Mouse (Mus musculus) forebrain, embryonic 14.5 days (tissue): ENCODE measurements around the gene Wfdc8. TPM values are rescaled to one million over a fixed set of nuclear protein-coding genes. Genes with fewer than 3 reads are reported as not detected.
"Not testable (repeated sequence)": the region's sequence is repeated elsewhere in the genome, so short reads cannot be mapped to it uniquely, and the experiment has no call there.

Experiments
- ATAC-seq: fragments of 200-750 bp; cut with Nextera tagmentation; 2 replicates; pipeline ENCODE4 v1.8.0; 2017; ENCODE audit warnings: mild to moderate bottlenecking, moderate library complexity
- DNase-seq: peaks from one replicate; pipeline ENCODE4 v3.0.0-alpha.2; 2015; ENCODE audit warnings: low spot score
- H3K27ac ChIP-seq: fragments of 300-500 bp; sonication (generic); 2 replicates; pipeline ENCODE4 v1.5.1; 2014; ENCODE audit warnings: low read depth, mild to moderate bottlenecking, control low read depth, low read length, moderate library complexity
- H3K27me3 ChIP-seq: fragments of 300-500 bp; sonication (generic); replicated peaks from 2 replicates; pipeline ENCODE4 v1.6.1; 2014; ENCODE audit warnings: low read length, control low read depth, mixed read lengths; ENCODE audit not compliant: control insufficient read depth, insufficient read depth
- H3K36me3 ChIP-seq: fragments of 300-500 bp; sonication (generic); 2 replicates; pipeline ENCODE4 v1.6.1; 2014; ENCODE audit warnings: low read length, control low read depth; ENCODE audit not compliant: control insufficient read depth, insufficient read depth
- H3K4me1 ChIP-seq: fragments of 300-500 bp; sonication (generic); 2 replicates; pipeline ENCODE4 v1.6.1; 2014; ENCODE audit warnings: antibody characterized with exemption, low read length, control low read depth; ENCODE audit not compliant: control insufficient read depth, insufficient read depth
- H3K4me2 ChIP-seq: fragments of 300-500 bp; sonication (generic); 2 replicates; pipeline ENCODE4 v1.6.1; 2014; ENCODE audit warnings: mild to moderate bottlenecking, control low read depth, low read length
- H3K4me3 ChIP-seq: fragments of 300-500 bp; sonication (generic); 2 replicates; pipeline ENCODE4 v1.5.1; 2014; ENCODE audit warnings: low read depth, low read length, control low read depth
- H3K9ac ChIP-seq: fragments of 300-500 bp; sonication (generic); 2 replicates; pipeline ENCODE4 v1.6.1; 2014; ENCODE audit warnings: mild to moderate bottlenecking, low read length, control low read depth, moderate library complexity
- H3K9me3 ChIP-seq: fragments of 300-500 bp; sonication (generic); replicated peaks from 2 replicates; pipeline ENCODE4 v1.6.1; 2016; ENCODE audit warnings: low read length, control low read depth, mixed read lengths; ENCODE audit not compliant: control insufficient read depth
- WGBS: fragments of 180-500 bp; shearing (Covaris S2); extraction: QIAGEN DNeasy Blood & Tissue Kit; methylation state at CpG from one replicate; pipeline ENCODE4 v1.1.7; 2014; 5-methylcytosine and 5-hydroxymethylcytosine counted together
- polyA plus RNA-seq: library from polyadenylated mRNA; unstranded; fragments of >200 nt; fragmentation: Nextera tagmentation; extraction: Ambion mirVana; gene quantifications from 2 replicates; pipeline ENCODE4 v1.2.1, GENCODE M21; 2014

The Wfdc8 gene
- polyA plus RNA-seq, 1 experiment from 2014 or later, result not detected

GRCm38 (mm10) chr2:164615386-164615785 lies 2.0 kb upstream of the Wfdc8 start:
- no peak for ATAC-seq
- H3K27me3 ChIP-seq, result no peaks in the 10 kb centered on the region
- H3K4me2 ChIP-seq, result no peak overlapping the region
- H3K4me1 ChIP-seq, result no peaks in the 10 kb centered on the region
- no peak for DNase-seq
- H3K36me3 ChIP-seq, result no peaks in the 10 kb centered on the region
- WGBS, result 88% methylated on average over 3 of the region's 3 CpGs
- H3K27ac ChIP-seq, result no peak overlapping the region
- H3K9me3 ChIP-seq, result no peaks in the 10 kb centered on the region
- H3K9ac ChIP-seq, result no peak overlapping the region
- H3K4me3 ChIP-seq, result no peak overlapping the region

- DNase-seq (no peak), ATAC-seq (no peak)
- 78% methylated on average over 6 of the region's 6 CpGs for WGBS
Observed at GRCm38 (mm10) chr2:164608781-164609180, 4.6 kb downstream of the Wfdc8 start.

GRCm38 (mm10) chr2:164604411-164604810 lies 9.0 kb downstream of the Wfdc8 start:
- Histone ChIP-seq H3K4me2 (no peak overlapping the region), H3K9ac (no peak overlapping the region), H3K4me1 (no peaks in the 10 kb centered on the region), H3K9me3 (no peaks in the 10 kb centered on the region), H3K36me3 (no peaks in the 10 kb centered on the region), H3K27me3 (no peaks in the 10 kb centered on the region), H3K27ac (no peak overlapping the region), H3K4me3 (no peak overlapping the region)
- WGBS, result 87% methylated on average over 8 of the region's 8 CpGs
- ATAC-seq (no peak), DNase-seq (no peak)

More at GRCm38 (mm10) chr2:164608781-164609180, 4.6 kb downstream of the Wfdc8 start:
- no peak overlapping the region for H3K9ac ChIP-seq
- no peaks in the 10 kb centered on the region for H3K27me3 ChIP-seq
- H3K4me2 ChIP-seq, result no peak overlapping the region
- H3K4me1 ChIP-seq, result no peaks in the 10 kb centered on the region
- no peaks in the 10 kb centered on the region for H3K36me3 ChIP-seq
- no peaks in the 10 kb centered on the region for H3K9me3 ChIP-seq
- H3K4me3 ChIP-seq, result no peak overlapping the region
- H3K27ac ChIP-seq, result no peak overlapping the region

DNA sequence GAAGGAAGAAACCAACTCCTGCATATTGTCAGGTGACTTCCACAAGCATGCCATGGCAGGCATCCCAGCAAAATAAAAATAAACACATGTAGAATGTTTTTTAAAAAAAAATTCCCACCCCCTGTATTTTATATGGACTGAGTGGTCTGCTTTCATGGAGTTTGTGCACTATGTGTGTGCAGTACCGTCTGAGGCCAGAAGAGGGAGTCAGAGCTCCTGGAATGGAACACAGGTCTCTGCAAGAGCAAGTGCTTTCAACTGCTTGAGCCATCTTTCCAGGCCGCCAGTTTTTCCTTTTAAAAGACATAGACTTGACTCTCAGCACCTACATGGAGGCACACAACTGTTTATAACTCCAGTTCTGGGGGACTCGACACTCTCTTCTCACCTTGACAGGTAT lies 9.9 kb downstream of the Wfdc8 start:
- H3K27me3 ChIP-seq, result no peaks in the 10 kb centered on the region
- H3K4me2 ChIP-seq, result no peak overlapping the region
- H3K4me3 ChIP-seq, result no peak overlapping the region
- DNase-seq (no peak), ATAC-seq (no peak)
- H3K27ac ChIP-seq, result no peak overlapping the region
- no peaks in the 10 kb centered on the region for H3K4me1 ChIP-seq
- H3K9ac ChIP-seq, result no peak overlapping the region
- no peaks in the 10 kb centered on the region for H3K9me3 ChIP-seq
- H3K36me3 ChIP-seq, result no peaks in the 10 kb centered on the region
- WGBS, result 89% methylated on average over 3 of the region's 3 CpGs

- H3K9me3 ChIP-seq, result no peaks in the 10 kb centered on the region
- no peak overlapping the region for H3K4me3 ChIP-seq
- 67% methylated on average over 3 of the region's 3 CpGs for WGBS
- no peaks in the 10 kb centered on the region for H3K4me1 ChIP-seq
- H3K27ac ChIP-seq, result no peak overlapping the region
- ATAC-seq, result no peak
- H3K36me3 ChIP-seq, result no peaks in the 10 kb centered on the region
- no peak for DNase-seq
- no peaks in the 10 kb centered on the region for H3K27me3 ChIP-seq
- no peak overlapping the region for H3K9ac ChIP-seq
- no peak overlapping the region for H3K4me2 ChIP-seq
Observed at GRCm38 (mm10) chr2:164600179-164600578, 13.2 kb downstream of the Wfdc8 start.

DNA sequence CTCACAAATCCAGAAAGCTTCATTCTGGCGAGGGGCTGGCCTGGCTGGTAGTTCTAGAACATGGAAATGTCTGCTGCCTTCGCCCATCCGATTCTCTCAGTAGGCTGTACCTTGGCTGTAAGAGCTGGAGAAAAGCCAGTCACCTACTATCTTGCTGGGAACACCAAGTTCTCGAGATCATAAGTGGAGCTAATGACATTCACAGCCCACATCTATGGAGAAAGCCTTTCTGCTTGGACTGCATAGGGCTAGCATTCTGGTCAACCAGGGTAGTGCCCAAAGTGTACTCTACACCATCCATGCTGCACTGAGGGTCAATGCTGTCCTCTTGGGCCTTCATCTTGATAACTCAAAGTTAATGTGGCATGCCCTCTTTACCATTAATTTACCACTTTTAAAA lies 19.9 kb downstream of the Wfdc8 start, which contains the start of gene Eppin:
Eppin (minus strand) TSS at position 101 of the 400 bp plus-strand sequence.
- Histone ChIP-seq H3K27ac (no peak within 1 kb of the TSS), H3K36me3 (no peaks in the 10 kb centered on the region), H3K4me1 (no peaks in the 10 kb centered on the region), H3K4me3 (no peak within 1 kb of the TSS), H3K9me3 (no peaks in the 10 kb centered on the region), H3K9ac (no peak within 1 kb of the TSS), H3K27me3 (no peaks in the 10 kb centered on the region), H3K4me2 (no peak within 1 kb of the TSS)
- no peak for DNase-seq
- ATAC-seq, result no peak
- 84% methylated on average over 4 of the region's 4 CpGs for WGBS

DNA sequence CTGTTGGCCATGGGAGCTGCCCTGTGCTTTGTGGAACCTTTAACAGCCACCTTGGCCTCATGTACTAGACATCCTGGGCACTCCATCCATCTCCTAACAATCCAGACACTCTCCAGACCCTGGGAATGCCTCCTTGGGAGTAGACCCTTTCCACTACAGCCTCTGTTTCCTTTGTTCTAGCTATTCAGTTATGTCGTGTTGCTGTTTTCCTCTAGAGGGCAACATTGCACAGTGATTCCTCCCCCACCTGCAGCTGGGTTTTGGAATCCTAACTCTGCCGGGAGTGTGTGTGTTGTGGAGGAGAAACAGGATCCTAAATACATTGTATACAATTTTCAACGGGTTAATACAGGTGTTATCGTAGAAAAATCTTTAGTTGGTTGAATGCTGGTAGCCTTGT lies 21.4 kb downstream of the Wfdc8 start:
- ATAC-seq, result peak; percentile 40; the same call in 1 of the 2 replicates
- 11% methylated on average over 4 of the region's 4 CpGs for WGBS
- no peak overlapping the region for H3K9ac ChIP-seq
- peak; percentile 80 for DNase-seq
- no peaks in the 10 kb centered on the region for H3K36me3 ChIP-seq
- no peak overlapping the region for H3K4me2 ChIP-seq
- H3K27ac ChIP-seq, result no peak overlapping the region
- no peak overlapping the region for H3K4me3 ChIP-seq
- no peaks in the 10 kb centered on the region for H3K27me3 ChIP-seq
- no peaks in the 10 kb centered on the region for H3K9me3 ChIP-seq
- H3K4me1 ChIP-seq, result no peaks in the 10 kb centered on the region

DNA sequence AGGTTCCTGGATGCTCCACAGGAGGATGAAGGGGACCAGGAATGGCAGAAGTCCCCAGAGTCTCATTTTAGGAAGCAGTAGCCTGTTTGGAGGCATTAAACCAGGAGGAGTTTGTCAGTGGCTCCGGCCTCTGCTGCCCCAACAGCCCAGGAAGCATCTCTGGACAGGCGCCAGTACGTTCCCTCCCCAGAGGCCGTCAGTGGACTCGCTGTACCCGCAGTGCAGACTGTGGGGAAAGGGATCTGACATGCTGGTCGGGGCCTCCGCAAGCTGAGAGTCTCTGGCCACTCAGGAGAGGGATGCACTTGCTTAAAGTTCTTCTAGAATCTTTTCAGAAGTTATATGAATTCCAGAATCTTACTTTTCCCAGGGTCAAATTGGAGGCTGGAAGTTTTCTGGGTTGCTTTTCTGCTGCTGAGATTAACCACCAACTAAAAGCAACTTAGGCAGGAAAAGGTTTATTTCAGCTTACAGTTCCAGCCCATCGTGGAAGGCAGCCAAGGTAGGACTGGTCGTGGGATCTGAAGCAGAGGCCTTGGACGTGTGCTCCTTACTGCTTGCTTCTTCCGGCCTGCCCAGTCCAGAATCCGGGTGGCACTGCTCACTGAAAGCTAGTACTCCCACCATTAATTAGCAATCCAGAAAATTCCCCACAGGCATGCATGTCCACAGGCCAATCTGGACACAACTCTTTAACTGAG lies 28.3 kb downstream of the Wfdc8 start, which contains the start of gene Wfdc6a:
Wfdc6a (minus strand) TSS at position 423 of the 701 bp plus-strand sequence.
- not testable (repeated sequence) for H3K9ac ChIP-seq, DNase-seq, H3K36me3 ChIP-seq, H3K4me3 ChIP-seq, H3K27me3 ChIP-seq, H3K4me2 ChIP-seq, ATAC-seq, H3K4me1 ChIP-seq, H3K9me3 ChIP-seq, H3K27ac ChIP-seq
- 53% methylated on average over 13 of the region's 13 CpGs for WGBS

DNA sequence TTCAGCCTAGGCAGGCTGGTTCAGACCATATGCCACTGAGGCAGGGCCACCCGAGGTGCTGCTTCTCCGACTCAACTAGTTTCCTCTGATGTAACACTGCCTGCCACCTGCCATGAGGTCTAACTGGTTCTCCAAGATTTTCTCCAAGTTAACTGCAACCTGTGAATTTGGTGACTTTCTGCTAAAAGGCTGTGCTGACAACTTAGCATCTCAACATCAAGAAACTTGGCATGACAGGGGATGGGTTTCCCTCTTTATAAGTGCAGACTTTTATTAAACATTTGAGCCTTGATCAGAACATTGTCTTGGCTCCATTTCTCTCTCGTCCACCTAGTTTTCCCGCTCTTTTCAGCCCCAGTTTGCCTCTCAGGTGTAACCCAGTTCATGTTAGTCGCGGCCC lies 40.1 kb downstream of the Wfdc8 start, which contains the start of gene Spint3:
Spint3 (minus strand) TSS at position 101 of the 400 bp plus-strand sequence.
- ATAC-seq, result not testable (repeated sequence)

More for the DNA sequence above, 40.1 kb downstream of the Wfdc8 start, which contains the start of gene Spint3:
- H3K9me3 ChIP-seq, H3K36me3 ChIP-seq, H3K4me3 ChIP-seq, H3K27me3 ChIP-seq, DNase-seq, H3K4me1 ChIP-seq, H3K27ac ChIP-seq, H3K4me2 ChIP-seq, H3K9ac ChIP-seq: not testable (repeated sequence)
- 88% methylated on average over 6 of the region's 6 CpGs for WGBS
